Mouse (Mus musculus) intestine, embryonic 16.5 days (tissue): Measurements from ENCODE around the gene Atp2c1. TPM values are rescaled to one million over a fixed set of nuclear protein-coding genes. Genes with fewer than 3 reads are reported as not detected.

Experiments used
- ATAC-seq: fragments of 200-750 bp; cut with Nextera tagmentation; 2 replicates; pipeline ENCODE4 v1.8.0; 2017; ENCODE audit warnings: moderate TSS enrichment, moderate library complexity
- H3K27ac ChIP-seq: fragments of 300-500 bp; sonication (generic); 2 replicates; pipeline ENCODE4 v1.5.1; 2014; ENCODE audit warnings: mild to moderate bottlenecking, low read length
- H3K27me3 ChIP-seq: fragments of 300-500 bp; sonication (generic); replicated peaks from 2 replicates; pipeline ENCODE4 v1.6.1; 2014; ENCODE audit warnings: low read length, control low read depth, mixed read lengths; ENCODE audit not compliant: control insufficient read depth, insufficient read depth
- H3K36me3 ChIP-seq: fragments of 300-500 bp; sonication (generic); 2 replicates; pipeline ENCODE4 v1.6.1; 2014; ENCODE audit warnings: low read length, control low read depth; ENCODE audit not compliant: control insufficient read depth, insufficient read depth
- H3K4me1 ChIP-seq: fragments of 300-500 bp; sonication (generic); 2 replicates; pipeline ENCODE4 v1.6.1; 2014; ENCODE audit warnings: low read length, control low read depth, mixed read lengths; ENCODE audit not compliant: control insufficient read depth, insufficient read depth
- H3K4me2 ChIP-seq: fragments of 300-500 bp; sonication (generic); 2 replicates; pipeline ENCODE4 v1.6.1; 2014; ENCODE audit warnings: low read depth, low read length, control low read depth
- H3K4me3 ChIP-seq: fragments of 300-500 bp; sonication (generic); 2 replicates; pipeline ENCODE4 v1.5.1; 2014; ENCODE audit warnings: mild to moderate bottlenecking, low read length
- H3K9ac ChIP-seq: fragments of 300-500 bp; sonication (generic); 2 replicates; pipeline ENCODE4 v1.6.1; 2014; ENCODE audit warnings: low read depth, low read length
- H3K9me3 ChIP-seq: fragments of 300-500 bp; sonication (generic); 2 replicates; pipeline ENCODE4 v1.6.1; 2016; ENCODE audit warnings: low read length, control low read depth; ENCODE audit not compliant: control insufficient read depth
- WGBS: fragments of 180-500 bp; shearing (Covaris S2); extraction: QIAGEN DNeasy Blood & Tissue Kit; methylation state at CpG from one replicate; pipeline ENCODE4 v1.1.7; 2014; 5-methylcytosine and 5-hydroxymethylcytosine counted together
- polyA plus RNA-seq: library from polyadenylated mRNA; unstranded; fragments of >200 nt; fragmentation: Nextera tagmentation; extraction: Ambion mirVana; gene quantifications from 2 replicates; pipeline ENCODE4 v1.2.1, GENCODE M21; 2015

Atp2c1 gene
- polyA plus RNA-seq, 1 experiment from 2014 or later, result 39.7 TPM

DNA sequence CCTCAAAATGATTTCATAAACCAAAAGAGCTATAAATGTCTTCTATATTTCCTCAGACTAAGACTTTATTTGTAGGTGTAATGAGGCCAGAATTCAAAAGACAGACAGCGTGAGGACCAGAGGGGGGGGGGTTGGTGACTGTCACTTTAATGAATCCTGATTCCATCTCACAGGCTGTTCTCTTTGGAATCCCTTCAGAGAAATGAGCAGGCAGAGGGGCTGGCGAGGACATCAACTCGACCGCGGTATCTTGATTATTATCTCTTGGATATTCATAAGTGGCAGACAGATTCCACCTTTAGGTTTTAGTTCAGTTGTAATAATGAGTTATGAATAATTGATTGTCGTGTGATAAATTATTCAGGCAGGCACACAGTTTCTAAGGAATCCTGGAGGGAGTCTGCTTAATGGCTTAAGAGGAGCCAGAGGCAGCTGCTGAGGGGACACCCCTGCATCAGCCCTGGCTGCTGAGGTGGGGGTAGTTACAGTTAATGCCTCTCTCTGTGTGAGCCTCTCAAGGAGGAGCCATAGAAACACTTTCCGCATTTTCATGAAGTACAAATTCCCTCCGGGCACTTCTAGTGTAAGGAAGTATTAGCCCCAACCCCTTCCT is 147.5 kb downstream of the Atp2c1 start:
- no peak overlapping the region for H3K4me3 ChIP-seq
- H3K4me2 ChIP-seq, result no peak overlapping the region
- ATAC-seq, result no peak
- no peak overlapping the region for H3K9ac ChIP-seq
- WGBS, result 76% methylated on average over 8 of the region's 8 CpGs
- no peaks in the 10 kb centered on the region for H3K36me3 ChIP-seq
- H3K27ac ChIP-seq, result no peak overlapping the region
- H3K9me3 ChIP-seq, result no peaks in the 10 kb centered on the region
- H3K27me3 ChIP-seq, result no peaks in the 10 kb centered on the region
- H3K4me1 ChIP-seq, result no peaks in the 10 kb centered on the region

DNA sequence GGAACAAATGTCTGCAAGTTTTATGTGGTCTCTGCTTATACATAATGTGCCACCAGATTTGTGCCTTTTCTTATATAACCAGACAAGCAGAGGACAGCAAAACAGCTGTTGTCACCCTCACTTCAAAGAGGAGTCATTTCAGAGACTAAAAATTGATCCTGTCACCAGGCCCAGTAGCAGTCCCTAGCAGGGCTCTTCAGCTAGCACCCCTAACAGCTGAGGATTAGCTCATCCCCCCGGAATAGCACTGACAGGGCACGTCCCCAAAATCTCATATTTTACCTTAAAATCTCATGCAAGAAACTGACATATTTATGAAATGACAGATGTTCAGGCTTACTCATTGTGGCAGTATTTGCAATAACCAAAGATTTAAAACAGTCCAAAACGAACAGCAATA is 149.5 kb downstream of the Atp2c1 start:
- Histone ChIP-seq H3K9ac (no peak overlapping the region), H3K36me3 (no peaks in the 10 kb centered on the region), H3K4me2 (no peak overlapping the region), H3K9me3 (no peaks in the 10 kb centered on the region), H3K4me1 (no peaks in the 10 kb centered on the region), H3K27ac (no peak overlapping the region), H3K27me3 (no peaks in the 10 kb centered on the region), H3K4me3 (no peak overlapping the region)
- no peak for ATAC-seq
- 76% methylated on average over 3 of the region's 3 CpGs for WGBS

DNA sequence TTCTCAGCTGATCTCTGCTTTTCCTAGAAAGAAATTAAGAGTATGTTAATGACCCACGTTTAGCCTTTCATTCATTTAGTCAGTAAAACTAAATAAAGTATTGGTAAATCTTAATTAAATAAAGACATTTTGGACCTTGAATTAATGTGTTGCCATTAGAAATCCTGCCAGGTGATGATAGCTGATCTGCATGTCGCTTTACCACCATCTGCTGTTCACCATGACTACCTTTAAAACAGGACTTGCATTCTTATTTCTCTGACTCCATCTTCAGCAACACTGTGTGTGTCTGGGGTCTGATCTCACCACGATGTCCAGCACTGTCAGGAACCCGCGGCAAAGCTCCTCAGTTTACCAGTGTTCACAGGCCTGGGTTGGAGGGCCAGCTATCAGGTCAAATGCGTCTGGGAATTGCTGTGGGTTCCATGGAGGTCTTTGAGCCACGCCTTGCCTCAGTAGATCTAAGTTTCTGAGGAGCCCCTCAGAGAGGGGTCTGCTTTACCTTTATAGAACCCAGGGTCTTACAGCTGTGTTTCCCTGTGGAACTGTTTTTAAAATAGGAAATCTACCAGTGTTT is 150.1 kb downstream of the Atp2c1 start:
- Histone ChIP-seq H3K9ac (no peak overlapping the region), H3K4me1 (no peaks in the 10 kb centered on the region), H3K4me3 (no peak overlapping the region), H3K36me3 (no peaks in the 10 kb centered on the region), H3K27me3 (no peaks in the 10 kb centered on the region), H3K4me2 (no peak overlapping the region), H3K27ac (no peak overlapping the region), H3K9me3 (no peaks in the 10 kb centered on the region)
- ATAC-seq, result no peak
- WGBS, result 78% methylated on average over 7 of the region's 7 CpGs

DNA sequence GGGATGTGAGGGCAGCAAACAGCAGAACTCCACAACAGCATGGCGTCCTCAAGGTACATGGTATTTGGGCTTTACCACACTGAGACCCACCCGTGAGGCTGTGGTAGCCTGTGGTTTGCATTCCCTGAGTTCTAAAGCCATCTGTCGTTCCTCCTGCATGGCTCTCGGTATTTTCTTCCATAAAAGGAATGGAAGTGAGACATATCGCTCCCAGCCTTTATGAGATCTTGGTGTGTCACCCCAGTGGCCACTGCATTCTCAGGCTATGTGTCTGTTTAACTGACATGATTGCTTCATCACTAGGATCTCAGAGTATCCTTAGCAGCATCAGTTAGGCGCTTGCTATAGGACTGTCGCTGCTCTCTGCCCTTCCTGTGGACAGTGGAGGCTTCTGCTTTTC is 150.7 kb downstream of the Atp2c1 start:
- WGBS, result 69% methylated on average over 7 of the region's 7 CpGs
- H3K27me3 ChIP-seq, result no peaks in the 10 kb centered on the region

DNA sequence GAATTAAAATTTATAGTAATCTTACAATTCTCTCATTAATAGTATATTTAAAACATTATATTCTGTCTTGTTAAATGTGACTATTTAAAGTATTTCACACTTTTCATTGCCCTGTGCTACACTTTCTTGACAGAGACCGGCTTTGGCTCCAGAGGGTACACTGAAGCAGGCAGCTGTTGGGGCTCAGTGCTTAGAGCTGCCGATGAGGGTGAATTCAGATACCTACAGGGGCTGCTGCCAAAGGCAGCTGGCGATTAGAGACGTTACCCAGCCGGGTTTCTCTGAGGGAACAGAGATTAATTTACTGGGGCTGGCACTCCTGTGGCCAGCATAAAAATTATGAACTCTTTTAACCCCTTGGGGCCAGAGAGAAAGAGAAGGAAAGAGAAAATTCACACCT is 152.8 kb downstream of the Atp2c1 start:
- no peak for ATAC-seq
- Histone ChIP-seq H3K9ac (no peak overlapping the region), H3K4me2 (no peak overlapping the region), H3K27ac (no peak overlapping the region), H3K27me3 (no peaks in the 10 kb centered on the region), H3K4me1 (no peaks in the 10 kb centered on the region), H3K36me3 (no peaks in the 10 kb centered on the region), H3K4me3 (no peak overlapping the region), H3K9me3 (no peaks in the 10 kb centered on the region)
- 50% methylated on average over 5 of the region's 5 CpGs for WGBS

More for the DNA sequence above, 150.7 kb downstream of the Atp2c1 start:
- H3K36me3 ChIP-seq, result no peaks in the 10 kb centered on the region
- H3K4me1 ChIP-seq, result no peaks in the 10 kb centered on the region
- H3K4me3 ChIP-seq, result no peak overlapping the region
- ATAC-seq, result no peak
- no peak overlapping the region for H3K9ac ChIP-seq
- H3K27ac ChIP-seq, result no peak overlapping the region
- H3K9me3 ChIP-seq, result no peaks in the 10 kb centered on the region
- no peak overlapping the region for H3K4me2 ChIP-seq

DNA sequence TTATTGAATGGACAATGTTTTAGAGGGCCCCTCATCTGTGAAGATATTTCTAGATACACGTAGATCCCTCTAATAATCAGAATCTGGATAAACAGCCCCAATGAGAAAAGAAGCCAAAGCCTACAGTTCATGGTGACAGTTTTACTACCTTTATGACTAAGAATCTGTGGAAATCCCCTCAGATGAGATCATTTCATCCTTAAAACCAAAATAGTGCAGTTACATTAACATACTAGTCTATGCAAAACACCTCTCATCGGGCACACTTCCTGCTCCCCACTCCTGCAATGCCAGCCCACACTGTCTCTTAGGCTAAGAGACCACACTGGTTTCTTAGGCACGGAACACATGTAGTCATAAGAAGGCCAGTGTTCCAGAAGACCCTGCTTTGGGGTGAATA is 158.5 kb downstream of the Atp2c1 start:
- ATAC-seq, result no peak
- Histone ChIP-seq H3K27me3 (no peaks in the 10 kb centered on the region), H3K4me1 (no peaks in the 10 kb centered on the region), H3K9ac (no peak overlapping the region), H3K36me3 (no peaks in the 10 kb centered on the region), H3K9me3 (no peaks in the 10 kb centered on the region), H3K27ac (no peak overlapping the region), H3K4me3 (no peak overlapping the region), H3K4me2 (no peak overlapping the region)
- WGBS, result 81% methylated on average over 3 of the region's 3 CpGs

DNA sequence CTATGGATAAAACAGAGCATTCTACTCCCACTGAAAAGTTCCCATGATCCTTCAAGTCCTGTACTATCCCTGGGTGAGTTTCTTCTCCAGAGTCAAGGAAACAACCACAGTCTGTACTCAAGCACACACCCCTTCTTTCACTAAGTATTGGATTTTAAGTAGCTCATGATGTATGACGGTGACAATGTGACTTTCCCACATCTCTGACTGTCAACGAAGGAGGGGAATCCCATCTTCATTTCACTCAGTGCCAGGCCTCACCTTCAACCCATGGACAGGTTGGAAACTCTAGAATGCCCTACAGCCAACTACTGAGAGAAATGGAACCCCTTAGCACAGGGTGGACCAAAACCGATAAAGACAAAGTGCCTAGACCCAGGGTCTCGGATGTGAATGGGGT is 160.9 kb downstream of the Atp2c1 start:
- WGBS, result 94% methylated on average over 4 of the region's 4 CpGs

DNA sequence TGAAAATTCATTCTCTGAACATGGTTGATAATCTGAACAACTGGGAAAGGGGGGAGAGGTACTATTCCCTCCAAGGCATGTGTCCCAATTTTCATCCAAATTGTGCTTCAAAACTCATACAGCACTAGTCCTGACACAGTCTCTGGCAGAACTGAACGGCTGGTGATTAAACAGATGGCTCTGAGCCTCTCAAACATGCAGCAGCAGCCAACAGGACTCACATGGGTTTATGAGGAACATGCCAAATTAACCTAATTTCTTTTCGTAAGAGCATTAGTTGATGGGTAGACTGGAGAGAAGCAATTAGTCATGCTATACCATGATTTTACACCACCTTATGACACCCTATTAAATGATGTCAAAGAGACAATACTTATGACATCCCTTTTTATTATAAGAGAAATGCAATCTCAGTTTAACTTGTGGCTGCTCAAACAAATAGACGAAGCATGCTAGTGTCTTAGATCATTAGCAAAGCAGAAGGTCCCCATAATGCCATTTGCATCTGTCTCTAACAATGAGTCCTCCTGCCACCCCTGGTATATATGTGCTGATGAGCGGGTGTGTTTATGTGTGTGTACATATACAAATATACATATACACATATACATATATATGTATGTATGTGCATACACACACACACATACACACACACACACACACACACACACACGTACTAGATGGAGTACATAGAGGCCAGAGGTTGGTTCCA is 163.4 kb downstream of the Atp2c1 start:
- H3K4me3 ChIP-seq, result no peak overlapping the region
- H3K4me2 ChIP-seq, result no peak overlapping the region
- 83% methylated on average over 5 of the region's 5 CpGs for WGBS
- no peak overlapping the region for H3K9ac ChIP-seq
- H3K27me3 ChIP-seq, result no peaks in the 10 kb centered on the region
- H3K36me3 ChIP-seq, result no peaks in the 10 kb centered on the region
- H3K9me3 ChIP-seq, result no peaks in the 10 kb centered on the region
- ATAC-seq, result no peak
- H3K27ac ChIP-seq, result no peak overlapping the region
- H3K4me1 ChIP-seq, result no peaks in the 10 kb centered on the region

More for the DNA sequence above, 160.9 kb downstream of the Atp2c1 start:
- no peak overlapping the region for H3K4me3 ChIP-seq
- ATAC-seq, result no peak
- H3K27ac ChIP-seq, result no peak overlapping the region
- no peak overlapping the region for H3K9ac ChIP-seq
- H3K36me3 ChIP-seq, result no peaks in the 10 kb centered on the region
- H3K4me1 ChIP-seq, result no peaks in the 10 kb centered on the region
- no peak overlapping the region for H3K4me2 ChIP-seq
- no peaks in the 10 kb centered on the region for H3K27me3 ChIP-seq
- H3K9me3 ChIP-seq, result no peaks in the 10 kb centered on the region

DNA sequence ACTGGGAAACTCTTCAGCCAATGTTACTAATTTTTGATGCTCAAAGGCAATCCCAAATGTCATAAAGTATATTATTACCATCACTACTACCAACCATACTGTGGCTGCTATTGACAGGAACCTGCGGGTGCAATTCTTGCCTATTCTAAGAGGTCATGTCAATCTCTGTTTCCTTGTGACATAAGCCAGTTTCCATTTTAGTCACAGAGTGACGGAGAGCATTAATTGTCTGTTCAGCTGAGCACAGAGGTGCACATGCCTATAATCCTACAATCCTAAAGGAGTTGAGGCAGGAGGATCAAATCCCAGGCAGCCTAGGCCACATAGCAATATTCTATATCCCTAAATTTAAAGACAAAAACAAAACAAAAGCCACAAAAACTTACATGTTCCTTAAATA is 164.9 kb downstream of the Atp2c1 start:
- WGBS, result 78% methylated on average over 2 of the region's 2 CpGs
- no peak overlapping the region for H3K27ac ChIP-seq
- no peak for ATAC-seq

More for the DNA sequence above, 164.9 kb downstream of the Atp2c1 start:
- H3K4me2 ChIP-seq, result no peak overlapping the region
- H3K4me3 ChIP-seq, result no peak overlapping the region
- no peaks in the 10 kb centered on the region for H3K27me3 ChIP-seq
- H3K4me1 ChIP-seq, result no peaks in the 10 kb centered on the region
- H3K9ac ChIP-seq, result no peak overlapping the region
- H3K36me3 ChIP-seq, result no peaks in the 10 kb centered on the region
- H3K9me3 ChIP-seq, result no peaks in the 10 kb centered on the region
